Mouse (Mus musculus) left cerebral cortex, postnatal 36 days (tissue): Measurements from ENCODE around the gene Dpy19l2. TPM values are rescaled to one million over a fixed set of nuclear protein-coding genes. Genes with fewer than 3 reads are reported as not detected.
A peak's percentile ranks its signal among the peaks of the same experiment; 100 is the strongest.
"Not testable (repeated sequence)": the region's sequence is repeated elsewhere in the genome, so short reads cannot be mapped to it uniquely, and the experiment has no call there.

Source experiments
- DNase-seq, 2 experiments: peaks; one replicate each; pipeline ENCODE4 v3.0.0; 2021 to 2022; ENCODE audit warnings: low spot score in 2 of 2, mixed read lengths in 1 of 2
- intact Hi-C: fragments of 180-260 bp; cut with DNase I; formaldehyde crosslinking; loops from one replicate; pipeline ENCODE4 v1.15.1; 2025
- total RNA-seq, 2 experiments: library from RNA; stranded (reverse); gene quantifications; 2 replicates each; pipeline ENCODE4 v1.2.3; 2021

The Dpy19l2 gene
- total RNA-seq = under 1 TPM; 0.25 to 0.32 TPM

- DNase-seq = peak; percentile 43 to 45
- intact Hi-C loops = loop anchor here (5.0 to 10.0 kb wide), 2 partner anchors 151 to 406 kb away; no protein-coding TSS in a partner anchor
These were observed at the start of gene Dpy19l2 for GRCm38 (mm10) chr9:24695700-24696404. Gene Dpy19l2 (minus strand): TSS chr9:24696293.

- DNase-seq = no peak
- intact Hi-C loops = no loop called here
These were observed 48.9 kb upstream of the Dpy19l2 start for GRCm38 (mm10) chr9:24744958-24745357.

- DNase-seq = no peak
- intact Hi-C loops = loop anchor here (2.0 to 5.0 kb wide), 2 partner anchors 326 to 342 kb away; no protein-coding TSS in a partner anchor
These were observed 5.2 kb upstream of the Dpy19l2 start for GRCm38 (mm10) chr9:24701246-24701645.

GRCm38 (mm10) chr9:24696405-24696778 lies 299 bp upstream of the Dpy19l2 start:
- intact Hi-C loops = loop anchor here (5.0 to 10.0 kb wide), 2 partner anchors 152 to 406 kb away; no protein-coding TSS in a partner anchor
- no peak for DNase-seq

- DNase-seq, intact Hi-C loops: not testable (repeated sequence)
These were observed 58.8 kb downstream of the Dpy19l2 start for GRCm38 (mm10) chr9:24637341-24637740.

- intact Hi-C loops = no loop called here
- no peak for DNase-seq
These were observed 71.2 kb downstream of the Dpy19l2 start, which contains the start of gene Cypt4 for GRCm38 (mm10) chr9:24624896-24625295. Gene Cypt4 (plus strand): TSS chr9:24625196.

GRCm38 (mm10) chr9:24538159-24538558 lies 157.9 kb downstream of the Dpy19l2 start:
- intact Hi-C loops = loop anchor here (5.0 kb wide), 1 partner anchor 504 kb away; no protein-coding TSS in a partner anchor
- DNase-seq = no peak

GRCm38 (mm10) chr9:24516575-24517139 lies 179.4 kb downstream of the Dpy19l2 start:
- intact Hi-C loops = loop anchor here (2.0 to 10.0 kb wide), 3 partner anchors 399 to 936 kb away; no protein-coding TSS in a partner anchor
- DNase-seq = peak; percentile 72 to 76

GRCm38 (mm10) chr9:24514078-24514469 lies 182.0 kb downstream of the Dpy19l2 start:
- DNase-seq = no peak
- intact Hi-C loops = loop anchor here (10.0 kb wide), 1 partner anchor 559 kb away; no protein-coding TSS in a partner anchor

GRCm38 (mm10) chr9:24513290-24514077 lies 182.6 kb downstream of the Dpy19l2 start:
- intact Hi-C loops = loop anchor here (10.0 kb wide), 1 partner anchor 559 kb away; no protein-coding TSS in a partner anchor
- no peak for DNase-seq

- DNase-seq = no peak
- intact Hi-C loops = loop anchor here (10.0 kb wide), 1 partner anchor 557 kb away; no protein-coding TSS in a partner anchor
These were observed 184.0 kb downstream of the Dpy19l2 start for GRCm38 (mm10) chr9:24512121-24512539.

- no peak for DNase-seq
- intact Hi-C loops = loop anchor here (10.0 kb wide), 1 partner anchor 557 kb away; no protein-coding TSS in a partner anchor
These were observed 184.5 kb downstream of the Dpy19l2 start for GRCm38 (mm10) chr9:24511371-24512120.

GRCm38 (mm10) chr9:24508880-24509279 lies 187.2 kb downstream of the Dpy19l2 start:
- intact Hi-C loops = no loop called here
- DNase-seq = no peak

Other genes starting within 250 kb of the Dpy19l2 start
- 10 to 100 TPM; 75.6 to 89.4 TPM for gene Dpy19l1, start 193.2 kb downstream of the Dpy19l2 start, total RNA-seq
- gene Cypt4, start 71.1 kb downstream of the Dpy19l2 start, total RNA-seq = not detected
- not detected for gene Tbx20, start 78.0 kb upstream of the Dpy19l2 start, total RNA-seq